Mouse (Mus musculus) gastrocnemius, adult 2 months (tissue): ENCODE measurements around the gene Hes3. TPM values are rescaled to one million over a fixed set of nuclear protein-coding genes. Genes with fewer than 3 reads are reported as not detected.

Experiments
- DNase-seq: peaks from one replicate; pipeline ENCODE4 v3.0.0; 2022
- H3K27ac ChIP-seq: fragments of 200-600 bp; 2 replicates; pipeline ENCODE4 v1.8.1; 2022; ENCODE audit warnings: mild to moderate bottlenecking
- H3K4me3 ChIP-seq: fragments of 200-600 bp; 2 replicates; pipeline ENCODE4 v1.8.1; 2022; ENCODE audit warnings: mild to moderate bottlenecking, moderate library complexity
- CTCF ChIP-seq: fragments of 200-600 bp; IDR thresholded peaks from 2 replicates; pipeline ENCODE4 v1.8.1; 2022; ENCODE audit warnings: antibody characterized with exemption, mild to moderate bottlenecking, moderate library complexity
- intact Hi-C: fragments of 180-260 bp; cut with DNase I; formaldehyde crosslinking; loops from one replicate; pipeline ENCODE4 v1.15.1; 2025
- total RNA-seq, 2 experiments: library from RNA; stranded (reverse); gene quantifications; 2 replicates each; pipeline ENCODE4 v1.2.3; 2021

Hes3 gene
- total RNA-seq, 2 experiments from 2014 or later, result not detected

DNA sequence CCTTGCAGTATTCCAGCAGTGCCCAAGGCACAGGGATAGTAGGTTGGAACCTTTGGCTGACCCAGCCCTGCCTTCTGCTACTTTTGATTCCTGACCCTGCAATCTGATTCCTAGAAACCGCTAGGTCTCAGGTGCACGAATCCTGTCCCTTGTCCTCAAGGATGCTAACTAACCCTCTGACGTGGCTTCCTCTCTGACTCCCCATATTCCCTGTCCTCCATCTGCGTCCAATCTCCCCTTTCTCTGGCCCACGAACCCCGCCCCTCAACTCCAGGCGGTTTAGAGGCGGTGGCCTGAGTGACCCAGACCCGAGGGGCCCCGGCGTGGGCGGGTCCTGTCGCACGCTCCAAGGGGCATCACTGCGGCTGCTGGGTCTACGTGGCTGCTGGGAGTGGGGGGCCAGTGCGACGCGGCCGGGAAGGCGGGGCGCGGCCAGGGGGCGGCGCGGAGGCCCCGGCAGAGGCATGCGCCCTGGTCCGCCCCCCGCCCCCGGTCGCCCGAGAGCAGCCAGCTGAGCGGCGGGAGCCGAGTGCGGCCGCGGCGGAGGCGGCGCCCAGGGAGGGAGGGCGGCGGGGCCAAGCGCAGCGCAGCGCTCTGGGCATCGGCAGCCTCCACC lies 17.7 kb downstream of the Hes3 start, which contains the start of gene Gpr153:
Gpr153 (plus strand) TSS at position 612 of the 616 bp plus-strand sequence.
- intact Hi-C loops, result loop anchor here (2.0 kb wide), 1 partner anchor 59 kb away; no protein-coding TSS in a partner anchor
- peak within 1 kb of the TSS; percentile 86 for H3K27ac ChIP-seq
- TF ChIP-seq CTCF, result no peak
- peak; percentile 83 for DNase-seq
- H3K4me3 ChIP-seq, result peak within 1 kb of the TSS; percentile 79

DNA sequence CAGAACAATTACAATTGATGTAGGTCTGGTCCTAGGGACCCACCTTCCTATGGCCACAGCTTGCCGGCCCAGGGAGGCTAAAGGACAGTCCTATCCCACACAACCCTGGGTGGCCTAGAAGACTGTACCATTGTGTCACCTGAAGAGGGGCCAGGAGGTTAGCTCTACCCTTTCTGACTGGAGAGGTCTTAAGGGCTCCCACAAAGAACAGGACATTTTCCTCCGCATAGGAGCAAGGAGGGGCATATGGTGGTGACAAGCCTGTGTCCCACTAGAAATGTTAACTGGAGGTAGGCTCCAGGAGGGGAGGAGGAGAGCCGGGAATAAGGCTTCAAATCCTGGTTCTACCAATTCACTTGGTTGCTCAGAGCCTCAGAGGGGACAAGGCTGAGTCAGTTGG lies 18.3 kb downstream of the Hes3 start:
- intact Hi-C loops, result loop anchor here (2.0 kb wide), 1 partner anchor 58 kb away; no protein-coding TSS in a partner anchor
- DNase-seq, result no peak
- Histone ChIP-seq H3K27ac (peak overlapping the region; percentile 86), H3K4me3 (peak overlapping the region; percentile 79)
- TF ChIP-seq CTCF, result no peak

DNA sequence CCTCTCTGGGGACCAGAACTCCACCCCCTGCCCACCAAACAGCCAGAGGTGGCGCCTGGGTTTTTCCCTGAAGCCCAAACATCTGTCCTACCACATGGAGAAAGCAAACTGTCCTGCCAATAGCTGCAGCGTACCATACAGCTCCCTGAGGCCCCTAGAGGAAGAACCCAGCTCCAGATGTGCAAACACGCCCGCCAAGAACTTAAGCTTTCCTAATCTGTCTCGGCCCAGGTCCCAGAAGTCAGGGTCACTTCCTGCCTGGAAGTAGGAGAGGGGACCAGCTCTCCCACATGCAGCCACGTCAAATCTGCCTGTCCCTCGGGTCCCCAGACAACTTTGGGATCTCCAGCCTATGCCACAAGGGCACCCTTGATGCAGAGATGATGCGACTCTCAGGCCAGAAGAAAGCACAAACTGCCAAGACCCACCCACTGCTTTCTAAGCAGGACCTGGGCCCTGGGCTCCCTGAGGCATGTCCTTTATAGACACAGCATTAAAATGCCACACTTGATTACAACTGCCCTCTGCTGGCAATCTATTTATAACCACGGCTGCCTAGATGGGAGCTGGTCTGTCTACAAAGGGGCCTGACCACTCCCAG lies 18.9 kb downstream of the Hes3 start:
- intact Hi-C loops, result loop anchor here (2.0 kb wide), 1 partner anchor 58 kb away; no protein-coding TSS in a partner anchor
- DNase-seq, result peak; percentile 82
- no peak overlapping the region for H3K4me3 ChIP-seq
- H3K27ac ChIP-seq, result peak overlapping the region; percentile 86
- TF ChIP-seq CTCF, result peak; percentile 53

DNA sequence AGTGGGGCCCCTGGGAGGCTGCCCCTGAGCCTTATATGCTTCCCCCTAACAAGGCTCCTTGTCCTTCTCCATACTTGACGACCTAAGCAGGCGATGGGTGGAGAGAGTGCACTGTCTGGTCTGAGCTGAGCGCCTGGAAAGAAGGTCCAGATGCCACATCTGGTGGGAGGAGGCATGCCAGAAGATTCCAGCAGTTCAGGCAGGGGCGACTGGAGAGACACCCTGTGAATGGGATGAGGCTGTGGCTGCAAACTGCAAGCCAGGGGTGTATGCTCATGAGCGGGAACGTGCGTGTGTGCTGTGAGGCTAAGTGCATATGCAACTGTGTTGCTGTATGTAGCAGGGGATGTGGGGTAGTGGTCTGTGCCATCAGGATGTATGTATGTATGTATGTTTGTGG lies 19.5 kb downstream of the Hes3 start:
- intact Hi-C loops, result loop anchor here (2.0 kb wide), 1 partner anchor 57 kb away; no protein-coding TSS in a partner anchor
- Histone ChIP-seq H3K27ac (peak overlapping the region; percentile 86), H3K4me3 (no peak overlapping the region)
- TF ChIP-seq CTCF, result no peak
- peak; percentile 56 for DNase-seq

DNA sequence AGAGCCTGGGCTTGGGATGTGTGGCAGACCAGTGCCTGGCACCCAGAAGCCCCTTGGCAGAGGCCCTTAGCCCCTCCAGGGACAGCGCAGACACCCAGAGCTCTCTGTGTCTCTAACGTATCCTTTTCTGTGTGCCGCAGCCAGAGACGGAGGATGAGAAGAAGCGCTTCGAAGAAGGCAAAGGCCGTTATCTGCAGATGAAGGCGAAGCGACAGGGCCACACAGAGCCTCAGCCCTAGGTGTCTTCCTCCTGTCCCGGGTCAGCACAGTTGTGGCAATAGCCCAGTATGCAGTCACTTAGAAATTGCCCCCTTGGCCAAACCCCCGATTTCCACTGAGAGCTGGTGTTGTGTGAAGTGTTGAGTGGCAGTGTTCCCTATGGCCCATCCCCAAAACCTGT lies 20.1 kb downstream of the Hes3 start:
- no peak for TF ChIP-seq CTCF
- Histone ChIP-seq H3K27ac (peak overlapping the region; percentile 86; the same call in 1 of the 2 replicates), H3K4me3 (no peak overlapping the region)
- no peak for DNase-seq
- intact Hi-C loops, result no loop called here

DNA sequence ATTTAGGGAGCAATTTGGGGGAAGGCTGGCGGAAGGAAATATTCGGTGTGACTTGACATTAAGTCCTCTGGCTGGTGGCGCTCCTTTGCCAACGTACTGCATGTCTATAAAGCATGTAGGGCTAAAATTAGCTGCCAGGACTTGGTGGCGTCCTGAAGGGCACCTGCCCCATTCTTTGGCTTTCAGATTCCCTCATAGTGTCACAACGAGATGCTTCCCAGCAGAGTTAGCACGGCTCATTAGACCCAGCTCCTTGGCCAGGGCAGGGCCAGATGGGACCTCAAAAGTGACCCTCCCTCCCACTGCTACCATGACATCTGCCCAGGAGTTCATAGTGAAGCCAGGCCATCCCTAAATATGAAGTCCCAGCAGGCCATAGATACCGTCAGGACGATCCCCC lies 20.9 kb downstream of the Hes3 start:
- Histone ChIP-seq H3K4me3 (no peak overlapping the region), H3K27ac (peak overlapping the region; percentile 62)
- intact Hi-C loops, result no loop called here
- peak; percentile 53 for DNase-seq
- no peak for TF ChIP-seq CTCF

DNA sequence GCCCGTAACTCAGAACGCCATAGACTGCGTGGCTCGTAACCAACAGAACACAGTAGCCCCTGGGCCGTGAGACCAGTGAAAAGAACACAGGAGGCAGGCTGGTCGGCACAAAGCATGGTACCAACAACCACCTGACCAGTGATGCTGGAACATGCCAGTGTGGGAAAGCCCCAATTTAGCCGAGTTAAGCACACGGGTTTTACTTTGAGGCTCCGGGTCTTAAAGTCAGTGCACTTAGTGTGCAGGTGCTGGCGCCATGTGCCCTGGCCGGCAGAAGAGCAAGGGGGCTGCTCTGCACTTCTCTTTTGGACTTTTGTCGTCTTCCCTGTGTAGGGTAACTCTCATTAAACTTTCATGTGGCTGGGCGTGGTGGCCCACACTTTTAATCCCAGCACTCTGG lies 21.5 kb downstream of the Hes3 start:
- Histone ChIP-seq H3K27ac (peak overlapping the region; percentile 62; the same call in 1 of the 2 replicates), H3K4me3 (no peak overlapping the region)
- DNase-seq, result no peak
- intact Hi-C loops, result no loop called here
- no peak for TF ChIP-seq CTCF

DNA sequence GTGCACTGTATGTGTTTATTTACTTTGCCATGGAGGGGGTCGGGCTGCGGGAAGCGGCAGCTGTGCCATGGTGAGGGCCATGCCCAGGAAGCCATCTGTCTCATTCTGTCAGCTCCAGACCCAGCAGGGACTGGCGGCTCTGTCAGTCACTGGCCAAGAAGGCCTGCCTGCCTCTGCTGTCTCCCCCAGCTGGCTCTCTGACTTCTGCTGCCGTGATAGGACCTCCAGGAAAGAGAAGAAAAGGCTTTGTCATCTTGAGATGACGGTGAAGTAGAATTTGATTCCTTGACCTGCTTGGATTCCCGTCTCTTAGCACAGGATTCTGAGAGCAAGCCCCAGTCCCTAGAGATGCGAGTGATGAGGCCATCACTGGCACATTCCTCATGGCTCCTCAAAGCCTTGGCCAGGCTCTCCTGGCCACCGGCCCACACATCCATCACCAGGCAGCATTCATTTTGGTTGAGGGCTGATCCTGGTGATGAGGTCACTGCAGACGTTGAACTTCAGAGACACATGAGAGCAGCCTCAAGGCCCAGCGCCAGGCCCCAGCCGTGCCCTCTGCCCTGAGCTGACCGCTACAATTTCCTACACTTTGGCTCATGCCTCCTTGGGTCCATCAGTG lies 23.6 kb downstream of the Hes3 start:
- peak overlapping the region; percentile 78 for H3K27ac ChIP-seq
- TF ChIP-seq CTCF, result no peak
- H3K4me3 ChIP-seq, result no peak overlapping the region
- DNase-seq, result peak; percentile 84
- intact Hi-C loops, result no loop called here

DNA sequence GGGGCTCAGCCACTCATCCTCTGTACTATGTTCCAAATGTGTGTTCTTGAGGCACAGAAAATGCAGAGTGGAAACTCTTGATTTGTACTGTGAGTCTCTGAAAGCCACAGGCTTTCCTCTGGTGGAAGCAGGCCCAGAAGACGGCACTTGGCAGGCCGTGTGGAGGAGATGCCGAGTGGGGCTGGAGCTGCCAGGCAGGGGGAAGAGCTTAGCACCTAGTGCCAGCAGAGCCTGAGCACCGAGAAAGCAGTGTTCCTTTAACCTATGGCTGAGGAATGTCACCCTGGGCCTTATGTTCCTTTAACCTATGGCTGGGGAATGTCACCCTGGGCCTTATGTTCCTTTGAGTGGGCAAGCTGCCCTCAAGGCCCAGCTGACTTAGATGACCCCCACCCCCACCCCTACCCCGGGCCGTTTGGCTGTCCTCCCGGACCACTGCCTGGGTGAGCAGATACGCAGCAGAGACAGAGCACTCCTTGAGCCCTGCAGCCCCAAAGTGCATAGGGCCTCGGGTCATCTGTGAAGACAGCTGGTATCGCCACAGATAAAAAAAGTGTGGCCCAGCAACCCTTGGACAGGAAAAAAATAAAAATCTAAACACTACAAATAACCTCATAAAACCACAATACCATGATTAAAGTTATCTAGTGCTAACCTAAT lies 25.1 kb downstream of the Hes3 start:
- Histone ChIP-seq H3K4me3 (no peak overlapping the region; the same call in 1 of the 2 replicates), H3K27ac (peak overlapping the region; percentile 80)
- TF ChIP-seq CTCF, result no peak
- peak; percentile 91 for DNase-seq
- intact Hi-C loops, result no loop called here

DNA sequence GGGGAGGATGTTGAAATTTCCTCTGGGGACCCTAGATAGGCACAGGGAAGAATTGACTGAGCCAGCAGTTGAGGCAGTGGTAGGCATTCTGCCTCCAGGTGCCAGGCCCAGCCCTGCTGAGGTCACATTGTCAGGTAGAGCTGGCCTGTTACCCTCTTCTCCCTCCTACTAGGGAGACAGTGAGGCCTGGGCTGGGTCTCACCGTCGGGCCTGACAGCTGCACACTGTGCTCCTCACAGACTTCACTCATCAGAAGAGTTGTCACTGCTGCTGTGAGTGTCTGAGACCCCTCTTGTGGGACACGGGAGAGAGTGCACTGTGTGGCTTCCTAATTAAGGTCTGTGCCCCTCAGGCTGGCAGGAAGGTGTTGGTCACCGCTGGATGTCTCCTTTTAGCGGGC lies 25.7 kb downstream of the Hes3 start:
- DNase-seq, result no peak
- intact Hi-C loops, result no loop called here
- no peak overlapping the region for H3K4me3 ChIP-seq
- H3K27ac ChIP-seq, result peak overlapping the region; percentile 80
- TF ChIP-seq CTCF, result no peak

DNA sequence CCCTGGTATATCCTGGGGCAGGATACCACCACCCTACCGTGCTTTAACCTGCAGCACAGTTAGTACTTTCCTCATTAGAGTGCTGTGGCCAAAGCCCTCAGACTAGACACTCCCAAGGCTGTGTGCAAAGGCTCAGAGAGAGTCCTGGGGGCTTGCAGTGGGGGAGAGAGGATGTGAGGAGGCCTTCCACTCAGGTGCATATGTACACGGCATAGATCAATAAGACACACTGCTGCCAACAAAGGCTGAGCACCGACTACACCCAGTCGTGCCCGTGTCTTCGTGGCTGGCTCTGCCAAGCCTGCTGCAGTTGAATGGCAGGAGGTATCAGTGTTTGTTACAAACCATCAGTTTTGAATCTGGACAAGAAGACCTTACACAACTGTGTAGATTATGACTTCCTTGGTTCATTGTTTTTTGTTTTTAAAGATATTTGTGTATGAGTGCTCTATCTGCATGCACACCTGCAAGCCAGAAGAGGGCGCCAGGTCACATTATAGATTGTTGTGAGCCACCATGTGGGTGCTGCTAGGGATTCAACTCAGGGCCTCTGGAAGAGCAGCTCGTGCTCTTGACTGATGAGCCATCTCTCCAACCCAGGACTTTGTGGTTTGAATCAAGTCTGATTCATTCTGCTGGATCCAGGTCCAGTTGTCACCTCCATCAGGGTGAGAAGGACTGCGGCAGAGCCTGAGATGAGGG lies 26.4 kb downstream of the Hes3 start:
- TF ChIP-seq CTCF, result peak; percentile 39; the same call in 1 of the 2 replicates
- Histone ChIP-seq H3K27ac (peak overlapping the region; percentile 80; the same call in 1 of the 2 replicates), H3K4me3 (no peak overlapping the region)
- no peak for DNase-seq
- intact Hi-C loops, result no loop called here

DNA sequence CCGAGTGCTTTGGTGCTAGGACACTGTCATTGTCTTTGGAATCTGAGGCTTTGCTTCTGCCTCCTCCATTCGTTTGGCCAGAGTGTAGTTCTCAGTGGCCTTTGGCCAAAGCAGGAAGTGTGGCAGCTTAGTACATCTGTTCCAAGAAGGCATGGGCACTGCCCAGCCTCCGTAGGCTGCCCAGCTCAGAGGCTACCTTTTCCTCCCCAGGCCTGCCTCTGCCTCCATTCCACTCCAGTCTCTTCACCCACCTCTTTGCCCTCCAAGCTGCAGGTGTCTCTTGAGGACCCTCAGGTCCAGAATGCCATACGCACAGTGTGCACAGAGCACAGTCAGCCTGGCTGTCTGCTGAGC lies 27.3 kb downstream of the Hes3 start:
- no peak overlapping the region for H3K4me3 ChIP-seq
- TF ChIP-seq CTCF, result no peak
- peak overlapping the region; percentile 76 for H3K27ac ChIP-seq
- intact Hi-C loops, result no loop called here
- DNase-seq, result no peak
